ENCODE assay signal across 10 mouse cellular contexts in genomic region chr4:126464892-126465235, GRCm38 (mm10). TPM values are rescaled to one million over a fixed set of nuclear protein-coding genes. Genes with fewer than 3 reads are reported as not detected.
DNase-seq lines count a peak whose midpoint lies in the region; ATAC-seq and TF ChIP-seq lines count a peak whose summit lies in the region.
"Had no signal": no experiment of that assay in that cellular context is flagged by ENCODE, and none has a peak within 500 bp of the region (broad histone marks: within the 10 kb centered on the region; RNA-seq: fewer than 3 reads in every experiment).

No protein-coding gene starts in this region.

- peaks cover 6% of the 10 kb centered on the region; the same call in 1 of the 2 replicates for H3K36me3 ChIP-seq in ES-E14 (ENCODE audit: control insufficient read depth, insufficient read depth, low read length, poor library complexity, severe bottlenecking)
- H3K36me3 ChIP-seq in hindbrain, embryonic 11.5 days (ENCODE audit: control insufficient read depth, insufficient read depth, low read length): peaks cover 3% of the 10 kb centered on the region; the same call in 1 of the 2 replicates
- peaks cover 9% of the 10 kb centered on the region for H3K36me3 ChIP-seq in midbrain, postnatal 0 days (ENCODE audit: insufficient read depth, low read length)

- no peaks in the 10 kb centered on the region for H3K27me3 ChIP-seq in hindbrain, embryonic 11.5 days (ENCODE audit: control insufficient read depth, insufficient read depth, low read length)
- no peaks in the 10 kb centered on the region for H3K27me3 ChIP-seq in midbrain, postnatal 0 days (ENCODE audit: insufficient read depth, low read length)

- peak overlapping the region; percentile 64 to 67 for H3K4me3 ChIP-seq in ES-E14 (ENCODE audit: insufficient read depth in 1 of 2, low read depth in 1 of 2, low read length in 2 of 2, poor library complexity in 1 of 2, severe bottlenecking in 1 of 2)
- H3K4me3 ChIP-seq in hindbrain, embryonic 11.5 days (ENCODE audit: low read depth, low read length): peak overlapping the region; percentile 82
- H3K4me3 ChIP-seq in midbrain, postnatal 0 days (ENCODE audit: low read depth, low read length): no peak overlapping the region

- no peak for TF ChIP-seq CTCF in midbrain, postnatal 0 days (IDR thresholded peaks at IDR 0.05)

- in situ Hi-C loops in ES-E14 (cut with MboI; ENCODE audit: low sequenced_read_pairs in 2 of 2, unreplicated experiment in 2 of 2): no loop called here

- peak overlapping the region; percentile 40; the same call in 1 of the 2 replicates for H3K9ac ChIP-seq in ES-E14 (ENCODE audit: insufficient read depth, low read depth, low read length, poor library complexity, severe bottlenecking)
- peak overlapping the region; percentile 61 for H3K9ac ChIP-seq in hindbrain, embryonic 11.5 days (ENCODE audit: low read depth, low read length)
- H3K9ac ChIP-seq in midbrain, postnatal 0 days (replicated peaks; ENCODE audit: low read length, poor library complexity, severe bottlenecking): no peak overlapping the region

- H3K4me1 ChIP-seq in ES-E14 (ENCODE audit: control insufficient read depth in 2 of 2, insufficient read depth in 2 of 2, low read length in 2 of 2, poor library complexity in 1 of 2): peaks cover 16 to 24% of the 10 kb centered on the region in 2 experiments; a peak in 3 of 4 replicates
- peaks cover 9% of the 10 kb centered on the region; the same call in 1 of the 2 replicates for H3K4me1 ChIP-seq in hindbrain, embryonic 11.5 days (replicated peaks; ENCODE audit: control insufficient read depth, insufficient read depth, low read length)
- H3K4me1 ChIP-seq in midbrain, postnatal 0 days (ENCODE audit: insufficient read depth, low read length): peaks cover 13% of the 10 kb centered on the region

- H3K4me2 ChIP-seq in hindbrain, embryonic 11.5 days (replicated peaks; ENCODE audit: low read depth, low read length): peak overlapping the region; percentile 60
- H3K4me2 ChIP-seq in midbrain, postnatal 0 days (ENCODE audit: low read depth, low read length, poor library complexity, severe bottlenecking): peak overlapping the region; percentile 64

- 17% methylated on average over 2 of the region's 2 CpGs for WGBS in hindbrain, embryonic 11.5 days
- 5% methylated on average over 2 of the region's 2 CpGs for WGBS in midbrain, postnatal 0 days

- H3K9me3 ChIP-seq in ES-E14 (ENCODE audit: control insufficient read depth, insufficient read depth, low read depth, low read length): no peaks in the 10 kb centered on the region
- no peaks in the 10 kb centered on the region for H3K9me3 ChIP-seq in hindbrain, embryonic 11.5 days (ENCODE audit: control insufficient read depth, low read length)
- no peaks in the 10 kb centered on the region for H3K9me3 ChIP-seq in midbrain, postnatal 0 days (ENCODE audit: low read length)

- ATAC-seq in hindbrain, embryonic 11.5 days (ENCODE audit: low FRiP score): no peak
- ATAC-seq in midbrain, postnatal 0 days (ENCODE audit: low FRiP score): no peak

- DNase-seq in ES-E14 (ENCODE audit: low read depth, low spot score): peak; percentile 72
- DNase-seq in embryo, embryonic 9.5 days (ENCODE audit: extremely low spot score): peak; percentile 36
- DNase-seq in hindbrain, embryonic 11.5 days (ENCODE audit: low spot score): no peak
- no peak for DNase-seq in midbrain, postnatal 0 days (ENCODE audit: low spot score)
- DNase-seq in gastrocnemius, adult 8-10 months (ENCODE audit: low spot score in 2 of 2): no peak
- DNase-seq in cerebellum, postnatal 14 days: no peak
- DNase-seq in testis, postnatal 14 days (ENCODE audit: low spot score): no peak
- DNase-seq: adrenal gland, postnatal 10 days; cerebellum, adult 9-11 months; kidney, adult 2 months had no signal

- peak overlapping the region; percentile 87 for H3K27ac ChIP-seq in ES-E14 (ENCODE audit: insufficient read depth, low read depth, low read length, poor library complexity, severe bottlenecking)
- H3K27ac ChIP-seq in hindbrain, embryonic 11.5 days (ENCODE audit: low read depth, low read length): peak overlapping the region; percentile 95
- no peak overlapping the region for H3K27ac ChIP-seq in midbrain, postnatal 0 days (ENCODE audit: low read depth, low read length)

TF ChIP-seq in ES-E14, 5 proteins besides CTCF, POLR2A, EP300 and RAD21:
- TF ChIP-seq ZNF384 (IDR thresholded peaks at IDR 0.05; ENCODE audit: low read depth, low read length): no peak
- TF ChIP-seq CHD2 (IDR thresholded peaks at IDR 0.05; ENCODE audit: low read depth, low read length): no peak; the same call in 1 of the 2 replicates
- TF ChIP-seq ZC3H11A (IDR thresholded peaks at IDR 0.05; ENCODE audit: borderline replicate concordance, low read depth, low read length): no peak
- no peak for TF ChIP-seq MAFK (IDR thresholded peaks at IDR 0.05; ENCODE audit: insufficient read depth, low read depth, low read length)
- TF ChIP-seq HCFC1 (IDR thresholded peaks at IDR 0.05; ENCODE audit: borderline replicate concordance, insufficient read depth, low read length): no peak
TF ChIP-seq in ES-E14: peak in this region for 0.

RNA-seq across cellular contexts. Expression of gene Ago1, which starts 3.5 kb away (rescaled TPM):
- 15.8 and 22.6 TPM in 2 replicates for total RNA-seq in ES-E14 (2012; rRNA removed)
- 29.9 and 37.9 TPM in 2 replicates for polyA plus RNA-seq in hindbrain, embryonic 11.5 days (2014; fragmentation: Nextera tagmentation; extraction: Ambion mirVana)
- 36.3 and 49.8 TPM in 2 replicates for total RNA-seq in midbrain, postnatal 0 days (2014; rRNA removed)
- polyA plus RNA-seq in midbrain, postnatal 0 days (2015; fragmentation: Nextera tagmentation; extraction: Ambion mirVana): 5.0 and 6.4 TPM in 2 replicates
- 1 to 10 TPM; 5.1 to 6.8 (median 6.0) TPM for total RNA-seq in gastrocnemius, adult 8-10 months (2022)

RNA-seq across cellular contexts. Expression of gene Ago3, which starts 35.5 kb away (rescaled TPM):
- 17.6 and 17.8 TPM in 2 replicates for total RNA-seq in ES-E14 (2012; rRNA removed)
- polyA plus RNA-seq in hindbrain, embryonic 11.5 days (2014; fragmentation: Nextera tagmentation; extraction: Ambion mirVana): 14.4 and 16.1 TPM in 2 replicates
- total RNA-seq in midbrain, postnatal 0 days (2014; rRNA removed): 9.8 and 10.6 TPM in 2 replicates
- 9.4 and 11.8 TPM in 2 replicates for polyA plus RNA-seq in midbrain, postnatal 0 days (2015; fragmentation: Nextera tagmentation; extraction: Ambion mirVana)
- total RNA-seq in gastrocnemius, adult 8-10 months (2022): 10 to 100 TPM in 1 of 4 experiments, 1 to 10 TPM in 3; 6.8 to 11.5 (median 8.0) TPM

Comparison
In these comparisons a context has a peak if more than half of its experiments do, and no peak if none do; other contexts are left out.
1. DNase-seq: peak in ES-E14 (single experiment) and embryo, embryonic 9.5 days (single experiment); none in hindbrain, embryonic 11.5 days (single experiment), midbrain, postnatal 0 days (single experiment), gastrocnemius, adult 8-10 months (0 of 2), cerebellum, postnatal 14 days (0 of 2) and testis, postnatal 14 days (single experiment).